Mouse (Mus musculus): ENCODE results near the gene Zfp618.
A peak's percentile ranks its signal among the peaks of the same experiment; 100 is the strongest.

The Zfp618 gene

GRCm38 (mm10) chr4:63067822-63068221, 102.4 kb downstream of the Zfp618 start:
- no peak for DNase-seq (ENCODE audit: low spot score)

GRCm38 (mm10) chr4:63068499-63069175, 103.3 kb downstream of the Zfp618 start:
- no peak for DNase-seq (ENCODE audit: low spot score)

GRCm38 (mm10) chr4:63071413-63072260, 106.3 kb downstream of the Zfp618 start:
- no peak for DNase-seq (ENCODE audit: low spot score)

- DNase-seq (ENCODE audit: low spot score): no peak
These were observed 107.8 kb downstream of the Zfp618 start for GRCm38 (mm10) chr4:63073139-63073538.

GRCm38 (mm10) chr4:63079159-63079558, 113.8 kb downstream of the Zfp618 start:
- DNase-seq (ENCODE audit: low spot score): no peak

- peak; percentile 21 for DNase-seq (ENCODE audit: low spot score)
These were observed 119.1 kb downstream of the Zfp618 start for GRCm38 (mm10) chr4:63084473-63084889.

GRCm38 (mm10) chr4:63089484-63089883, 124.1 kb downstream of the Zfp618 start:
- DNase-seq (ENCODE audit: low spot score): no peak

- DNase-seq (ENCODE audit: low spot score): no peak
These were observed 125.8 kb downstream of the Zfp618 start for GRCm38 (mm10) chr4:63091151-63091550.

GRCm38 (mm10) chr4:63097603-63098002, 132.2 kb downstream of the Zfp618 start:
- no peak for DNase-seq (ENCODE audit: low spot score)

GRCm38 (mm10) chr4:63100478-63100877, 135.1 kb downstream of the Zfp618 start:
- DNase-seq (ENCODE audit: low spot score): no peak

GRCm38 (mm10) chr4:63102025-63102424, 136.7 kb downstream of the Zfp618 start:
- DNase-seq (ENCODE audit: low spot score): no peak

- DNase-seq (ENCODE audit: low spot score): no peak
These were observed 140.3 kb downstream of the Zfp618 start for GRCm38 (mm10) chr4:63105651-63106050.

GRCm38 (mm10) chr4:63118639-63119437, 153.5 kb downstream of the Zfp618 start:
- peak; percentile 68 for DNase-seq (ENCODE audit: low spot score)

- DNase-seq (ENCODE audit: low spot score): no peak
These were observed 159.6 kb downstream of the Zfp618 start for GRCm38 (mm10) chr4:63124861-63125466.

- DNase-seq (ENCODE audit: low spot score): no peak
These were observed 164.7 kb downstream of the Zfp618 start for GRCm38 (mm10) chr4:63129891-63130624.

GRCm38 (mm10) chr4:63147268-63147667, 181.9 kb downstream of the Zfp618 start:
- DNase-seq (ENCODE audit: low spot score): no peak

- DNase-seq (ENCODE audit: low spot score): peak; percentile 1
These were observed 185.8 kb downstream of the Zfp618 start for GRCm38 (mm10) chr4:63151127-63151526.

GRCm38 (mm10) chr4:63154028-63154427, 188.7 kb downstream of the Zfp618 start:
- no peak for DNase-seq (ENCODE audit: low spot score)

- no peak for DNase-seq (ENCODE audit: low spot score)
These were observed 189.3 kb downstream of the Zfp618 start, which contains the start of gene Ambp for GRCm38 (mm10) chr4:63154699-63155098. Gene Ambp (minus strand): TSS chr4:63154799.

GRCm38 (mm10) chr4:63155596-63155995, 190.2 kb downstream of the Zfp618 start:
- DNase-seq (ENCODE audit: low spot score): no peak
